Mouse (Mus musculus) naive thymus-derived CD4-positive, alpha-beta T cell, adult 5 months (primary cell): ENCODE measurements around the gene Xirp2. TPM values are rescaled to one million over a fixed set of nuclear protein-coding genes. Genes with fewer than 3 reads are reported as not detected.

ENCODE experiments used
- polyA plus RNA-seq: library from polyadenylated mRNA; unstranded; fragments of 100-300 nt; shearing (Covaris generic); gene quantifications from one replicate; pipeline ENCODE4 v1.2.1, GENCODE M21; 2017

The Xirp2 gene
- polyA plus RNA-seq, result not detected

GRCm38 (mm10) chr2:67445780-67446179, at the start of gene Xirp2:
Xirp2 (plus strand) TSS chr2:67446002.

GRCm38 (mm10) chr2:67413425-67413824, 32.4 kb upstream of the Xirp2 start, which contains the start of gene Gm21830:
Gm21830 (plus strand) TSS chr2:67413725.

GRCm38 (mm10) chr2:67433081-67433480, 12.7 kb upstream of the Xirp2 start, which contains the start of gene Gm26727:
Gm26727 (minus strand) TSS chr2:67433181.

GRCm38 (mm10) chr2:67565480-67566331, 119.9 kb downstream of the Xirp2 start, which contains the start of gene B3galt1:
B3galt1 (plus strand) TSS chr2:67565871.

Other genes starting within 250 kb of the Xirp2 start
- gene Gm21830, start 32.3 kb upstream of the Xirp2 start, polyA plus RNA-seq, result not detected
- gene Gm26727, start 12.8 kb upstream of the Xirp2 start, polyA plus RNA-seq, result not detected
- 0.06 TPM for gene B3galt1, start 119.9 kb downstream of the Xirp2 start, polyA plus RNA-seq